Mouse (Mus musculus) hindbrain, embryonic 10.5 days (tissue): Measurements from ENCODE around the gene Pidd1. TPM values are rescaled to one million over a fixed set of nuclear protein-coding genes. Genes with fewer than 3 reads are reported as not detected.

Experiments used
- DNase-seq: peaks from one replicate; pipeline ENCODE4 v3.0.0-alpha.2; 2017; ENCODE audit warnings: low spot score
- H3K27ac ChIP-seq: fragments of 300-500 bp; sonication (generic); 2 replicates; pipeline ENCODE4 v1.5.1; 2016; ENCODE audit warnings: mild to moderate bottlenecking, moderate library complexity
- H3K27me3 ChIP-seq: fragments of 300-500 bp; sonication (generic); 2 replicates; pipeline ENCODE4 v1.6.1; 2016; ENCODE audit warnings: mild to moderate bottlenecking; ENCODE audit not compliant: poor library complexity, insufficient read depth, severe bottlenecking
- H3K36me3 ChIP-seq: fragments of 300-500 bp; sonication (generic); 2 replicates; pipeline ENCODE4 v1.6.1; 2016; ENCODE audit warnings: mild to moderate bottlenecking, moderate library complexity
- H3K4me1 ChIP-seq: fragments of 300-500 bp; sonication (generic); replicated peaks from 2 replicates; pipeline ENCODE4 v1.6.1; 2016; ENCODE audit warnings: mild to moderate bottlenecking
- H3K4me3 ChIP-seq: fragments of 300-500 bp; sonication (generic); 2 replicates; pipeline ENCODE4 v1.5.1; 2016; ENCODE audit warnings: mild to moderate bottlenecking, moderate library complexity
- H3K9me3 ChIP-seq: fragments of 300-500 bp; sonication (generic); 2 replicates; pipeline ENCODE4 v1.6.1; 2016; ENCODE audit warnings: mild to moderate bottlenecking, moderate library complexity
- WGBS: fragments of 180-500 bp; shearing (Covaris S2); methylation state at CpG from one replicate; pipeline ENCODE4 v1.1.7; 2016; 5-methylcytosine and 5-hydroxymethylcytosine counted together
- polyA plus RNA-seq: library from polyadenylated mRNA; unstranded; fragments of >200 nt; fragmentation: Nextera tagmentation; extraction: Ambion mirVana; gene quantifications from 2 replicates; pipeline ENCODE4 v1.2.1, GENCODE M21; 2016

Gene Pidd1
- polyA plus RNA-seq, 1 experiment from 2014 or later, result 21.0 TPM

GRCm38 (mm10) chr7:141460391-141461113 lies 16.7 kb upstream of the Pidd1 start, which contains the start of gene Cracr2b:
Gene Cracr2b, plus strand, starts transcription at chr7:141461094.
- Histone ChIP-seq H3K27me3 (peaks cover 90% of the 10 kb centered on the region), H3K36me3 (peaks cover 21% of the 10 kb centered on the region), H3K4me1 (peaks cover 64% of the 10 kb centered on the region), H3K9me3 (no peaks in the 10 kb centered on the region), H3K4me3 (peak within 1 kb of the TSS; percentile 54), H3K27ac (peak within 1 kb of the TSS; percentile 75)
- 73% methylated on average over 15 of the region's 15 CpGs for WGBS
- DNase-seq, result no peak

- 75% methylated on average over 5 of the region's 5 CpGs for WGBS
- no peak for DNase-seq
- Histone ChIP-seq H3K4me1 (peaks cover 64% of the 10 kb centered on the region), H3K27me3 (peaks cover 85% of the 10 kb centered on the region), H3K36me3 (peaks cover 21% of the 10 kb centered on the region), H3K9me3 (no peaks in the 10 kb centered on the region), H3K27ac (no peak overlapping the region), H3K4me3 (no peak overlapping the region)
Measured at GRCm38 (mm10) chr7:141460001-141460390, 16.2 kb upstream of the Pidd1 start.

DNA sequence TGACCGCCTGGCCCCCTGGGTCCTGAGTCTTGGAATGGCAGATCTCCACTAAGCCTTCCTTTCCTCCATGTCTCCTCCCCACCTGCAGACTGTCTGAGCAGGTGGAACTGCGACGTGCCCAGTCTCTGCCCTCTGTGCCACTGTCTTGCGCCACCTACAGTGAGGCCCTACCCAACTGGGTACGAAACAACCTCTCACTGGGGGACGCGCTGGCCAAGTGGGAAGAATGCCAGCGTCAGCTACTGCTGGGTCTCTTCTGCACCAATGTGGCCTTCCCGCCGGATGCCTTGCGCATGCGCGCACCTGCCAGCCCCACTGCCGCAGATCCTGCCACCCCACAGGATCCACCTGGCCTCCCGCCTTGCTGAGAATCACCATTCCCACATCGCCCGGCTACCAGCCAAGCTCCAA lies 15.5 kb upstream of the Pidd1 start:
- Histone ChIP-seq H3K4me1 (peaks cover 64% of the 10 kb centered on the region), H3K27ac (no peak overlapping the region), H3K36me3 (peaks cover 21% of the 10 kb centered on the region), H3K4me3 (no peak overlapping the region), H3K9me3 (no peaks in the 10 kb centered on the region), H3K27me3 (peaks cover 78% of the 10 kb centered on the region)
- DNase-seq, result no peak
- WGBS, result 88% methylated on average over 17 of the region's 17 CpGs

GRCm38 (mm10) chr7:141458661-141459060 lies 14.8 kb upstream of the Pidd1 start:
- Histone ChIP-seq H3K27ac (no peak overlapping the region), H3K4me1 (peaks cover 61% of the 10 kb centered on the region), H3K9me3 (no peaks in the 10 kb centered on the region), H3K4me3 (no peak overlapping the region), H3K27me3 (peaks cover 71% of the 10 kb centered on the region), H3K36me3 (peaks cover 21% of the 10 kb centered on the region)
- DNase-seq, result no peak
- WGBS, result 90% methylated on average over 11 of the region's 11 CpGs

- WGBS, result 79% methylated on average over 15 of the region's 15 CpGs
- Histone ChIP-seq H3K4me3 (no peak overlapping the region), H3K27ac (no peak overlapping the region), H3K9me3 (no peaks in the 10 kb centered on the region), H3K27me3 (peaks cover 66% of the 10 kb centered on the region), H3K36me3 (peaks cover 21% of the 10 kb centered on the region), H3K4me1 (peaks cover 55% of the 10 kb centered on the region)
- DNase-seq, result peak; percentile 55
Measured at GRCm38 (mm10) chr7:141457986-141458660, 14.3 kb upstream of the Pidd1 start.

- Histone ChIP-seq H3K4me3 (peak overlapping the region; percentile 80; the same call in 1 of the 2 replicates), H3K9me3 (no peaks in the 10 kb centered on the region)
- WGBS, result 93% methylated on average over 14 of the region's 14 CpGs
Measured at GRCm38 (mm10) chr7:141457236-141457635, 13.4 kb upstream of the Pidd1 start.

DNA sequence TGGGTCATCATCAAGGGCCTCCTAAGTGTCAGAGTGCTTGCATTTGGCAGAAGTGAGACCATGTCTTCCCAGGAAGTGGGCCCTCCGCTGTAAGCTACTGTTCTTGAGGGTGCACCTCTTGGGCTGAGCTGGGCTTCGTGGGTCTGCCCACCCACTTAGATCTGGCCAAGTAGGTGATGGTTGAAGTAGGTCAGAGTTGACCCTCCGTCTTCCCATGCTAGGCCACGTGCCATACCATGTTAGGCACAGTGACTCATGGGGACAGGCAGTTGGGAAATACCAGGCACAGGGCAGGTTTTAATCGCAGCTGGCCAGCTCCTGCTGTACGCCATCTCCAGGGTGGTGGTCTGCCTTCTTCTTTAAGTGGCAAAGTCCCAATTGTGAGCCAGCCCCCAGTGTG lies 12.9 kb upstream of the Pidd1 start:
- Histone ChIP-seq H3K4me1 (peaks cover 45% of the 10 kb centered on the region), H3K4me3 (peak overlapping the region; percentile 80; the same call in 1 of the 2 replicates), H3K36me3 (peaks cover 29% of the 10 kb centered on the region), H3K27ac (no peak overlapping the region), H3K9me3 (no peaks in the 10 kb centered on the region), H3K27me3 (peaks cover 52% of the 10 kb centered on the region)
- WGBS, result 88% methylated on average over 6 of the region's 6 CpGs
- DNase-seq, result no peak

More at GRCm38 (mm10) chr7:141457236-141457635, 13.4 kb upstream of the Pidd1 start:
- Histone ChIP-seq H3K27me3 (peaks cover 57% of the 10 kb centered on the region), H3K4me1 (peaks cover 50% of the 10 kb centered on the region), H3K36me3 (peaks cover 24% of the 10 kb centered on the region), H3K27ac (no peak overlapping the region)
- no peak for DNase-seq

DNA sequence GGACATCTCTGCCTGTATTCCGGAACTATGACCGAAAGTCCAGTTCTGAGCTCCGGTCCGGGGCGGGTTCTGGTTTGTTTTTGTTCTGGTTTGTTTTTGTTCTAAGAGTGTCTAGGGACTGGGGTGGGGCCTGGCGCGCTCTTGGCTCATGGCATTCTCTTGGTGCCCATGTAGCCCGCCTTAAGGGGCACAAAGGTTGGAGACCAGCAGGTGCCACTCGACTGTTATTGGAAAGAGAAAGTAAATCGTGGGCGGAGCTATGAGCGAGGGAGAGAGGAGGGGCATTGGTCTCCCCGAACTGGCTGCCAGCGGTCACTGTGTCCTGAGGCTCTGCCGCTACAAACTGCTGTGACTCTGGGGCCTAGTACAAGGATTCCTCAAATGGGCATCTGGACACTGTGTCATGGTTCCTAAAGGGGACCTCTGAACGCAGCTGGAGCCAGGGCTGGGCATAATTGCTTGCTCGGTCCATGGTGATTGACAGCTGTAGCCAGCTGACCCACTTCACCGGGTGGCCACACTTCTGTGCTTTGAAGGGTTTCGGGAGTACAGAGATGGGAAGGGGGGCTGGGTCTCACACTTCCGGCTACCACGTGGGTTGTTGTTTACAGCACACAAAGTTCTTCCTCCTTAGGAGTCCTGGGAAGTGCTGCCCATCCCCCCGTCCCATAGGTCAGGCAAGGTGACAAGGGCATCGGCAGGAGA lies 11.9 kb upstream of the Pidd1 start:
- Histone ChIP-seq H3K27me3 (peaks cover 42% of the 10 kb centered on the region), H3K9me3 (no peaks in the 10 kb centered on the region), H3K4me1 (peaks cover 35% of the 10 kb centered on the region), H3K4me3 (peak overlapping the region; percentile 80), H3K36me3 (peaks cover 38% of the 10 kb centered on the region), H3K27ac (peak overlapping the region; percentile 87)
- WGBS, result 1% methylated on average over 23 of the region's 23 CpGs
- peak; percentile 54 for DNase-seq

DNA sequence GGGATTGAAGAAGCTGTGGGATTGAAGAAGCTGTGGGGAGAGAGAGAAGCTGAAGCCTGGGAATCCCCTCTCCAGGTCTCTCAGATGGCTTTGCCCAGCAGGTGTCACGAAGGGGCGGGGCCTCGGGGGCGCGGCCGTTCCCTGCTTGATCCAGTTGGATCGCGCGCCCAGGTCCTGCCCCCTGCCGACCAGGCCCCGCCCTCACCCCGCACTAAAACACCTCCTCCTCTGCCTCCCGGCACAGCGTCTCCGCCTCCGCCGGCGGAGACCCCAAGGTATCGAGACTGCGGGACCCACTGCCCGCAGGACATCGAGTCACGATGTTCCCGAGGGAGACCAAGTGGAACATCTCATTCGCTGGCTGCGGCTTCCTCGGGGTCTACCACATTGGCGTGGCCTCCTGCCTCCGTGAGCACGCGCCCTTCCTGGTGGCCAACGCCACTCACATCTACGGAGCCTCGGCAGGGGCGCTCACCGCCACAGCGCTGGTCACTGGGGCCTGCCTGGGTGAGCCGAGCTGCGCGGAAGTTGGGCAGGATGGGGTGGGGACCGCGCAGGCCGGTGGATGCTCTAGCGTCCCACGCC lies 11.2 kb upstream of the Pidd1 start, which contains the start of gene Pnpla2:
Gene Pnpla2 (plus strand): TSS at position 232 of the 585 bp plus-strand sequence.
- Histone ChIP-seq H3K4me1 (peaks cover 35% of the 10 kb centered on the region), H3K9me3 (no peaks in the 10 kb centered on the region), H3K27me3 (peaks cover 35% of the 10 kb centered on the region), H3K4me3 (peak within 1 kb of the TSS; percentile 80), H3K36me3 (peaks cover 45% of the 10 kb centered on the region), H3K27ac (peak within 1 kb of the TSS; percentile 87)
- peak; percentile 89 for DNase-seq
- WGBS, result under 1% methylated on average over 45 of the region's 45 CpGs

DNA sequence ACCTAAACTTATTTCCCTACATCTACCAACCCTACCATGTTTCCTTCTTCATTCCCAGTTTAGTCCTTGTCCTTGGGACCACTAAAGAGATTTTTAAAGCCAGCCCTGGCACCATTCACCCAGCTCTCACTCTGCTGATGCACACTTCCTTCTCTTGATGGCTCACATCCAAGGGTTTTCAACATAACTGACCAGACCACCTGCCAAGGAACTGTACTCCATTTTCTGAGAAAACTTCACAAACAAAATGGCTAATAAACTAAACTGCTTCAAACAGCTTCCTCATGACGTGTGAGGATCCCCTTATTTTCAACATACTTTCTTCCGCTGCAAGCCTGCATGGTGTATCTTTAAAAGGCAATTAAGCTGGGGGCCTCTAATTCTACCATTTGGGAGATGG lies 9.8 kb upstream of the Pidd1 start:
- no peak overlapping the region for H3K27ac ChIP-seq
- no peak overlapping the region for H3K4me3 ChIP-seq
- DNase-seq, result no peak
- peaks cover 43% of the 10 kb centered on the region for H3K4me1 ChIP-seq
- peaks cover 21% of the 10 kb centered on the region for H3K27me3 ChIP-seq
- no peaks in the 10 kb centered on the region for H3K9me3 ChIP-seq
- WGBS, result 82% methylated on average over 2 of the region's 2 CpGs
- peaks cover 48% of the 10 kb centered on the region for H3K36me3 ChIP-seq

GRCm38 (mm10) chr7:141451928-141452327 lies 8.1 kb upstream of the Pidd1 start:
- peaks cover 43% of the 10 kb centered on the region for H3K36me3 ChIP-seq
- H3K4me3 ChIP-seq, result no peak overlapping the region
- no peak for DNase-seq
- peaks cover 6% of the 10 kb centered on the region for H3K27me3 ChIP-seq
- H3K9me3 ChIP-seq, result no peaks in the 10 kb centered on the region
- peaks cover 42% of the 10 kb centered on the region for H3K4me1 ChIP-seq
- H3K27ac ChIP-seq, result no peak overlapping the region

DNA sequence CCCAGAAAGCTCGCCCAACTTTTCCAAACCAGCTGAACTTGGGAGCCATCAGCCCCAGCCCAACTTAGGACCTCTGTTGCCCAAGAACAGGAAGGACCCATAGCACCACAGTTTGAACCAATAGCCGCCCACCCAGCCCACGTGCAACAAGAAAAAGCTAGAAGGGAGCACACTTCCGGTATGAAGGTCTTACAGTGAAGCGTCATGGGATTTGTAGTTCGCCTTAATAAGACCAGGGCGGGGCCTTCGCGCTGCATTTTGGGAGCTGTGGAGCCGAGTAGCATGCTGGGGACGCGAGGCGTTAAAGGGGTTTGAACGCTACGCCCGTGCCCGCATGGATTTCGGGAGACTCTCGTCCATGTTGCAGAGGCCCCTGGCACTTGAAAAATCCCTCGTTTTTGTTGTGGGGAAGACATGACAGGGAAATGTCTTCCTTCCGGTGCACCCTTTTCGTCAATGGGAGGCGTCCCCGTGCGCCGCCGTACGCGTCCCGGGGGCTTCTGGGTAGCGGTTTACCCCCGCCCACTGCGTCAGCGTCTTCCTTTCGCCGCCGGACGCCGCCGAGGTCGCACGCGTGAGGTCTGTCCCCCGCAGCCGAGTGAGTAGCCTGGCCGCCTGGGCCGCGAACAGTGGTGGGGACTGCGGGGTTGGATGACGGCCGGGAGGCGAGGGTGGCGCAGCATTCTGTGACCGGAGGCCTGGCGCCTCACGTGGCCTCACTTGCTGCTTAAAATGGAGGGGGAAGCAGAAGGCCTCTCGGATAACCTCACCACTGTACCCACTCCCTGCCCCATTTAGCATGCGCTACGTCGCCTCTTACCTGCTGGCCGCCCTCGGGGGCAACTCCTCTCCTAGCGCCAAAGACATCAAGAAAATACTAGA lies 3.5 kb upstream of the Pidd1 start, which contains the start of gene Rplp2:
Gene Rplp2 (plus strand): TSS at position 261 of the 882 bp plus-strand sequence.
- H3K36me3 ChIP-seq, result peaks cover 44% of the 10 kb centered on the region
- H3K4me3 ChIP-seq, result peak within 1 kb of the TSS; percentile 67
- peaks cover 36% of the 10 kb centered on the region for H3K4me1 ChIP-seq
- under 1% methylated on average over 63 of the region's 63 CpGs for WGBS
- no peaks in the 10 kb centered on the region for H3K9me3 ChIP-seq
- peak within 1 kb of the TSS; percentile 96 for H3K27ac ChIP-seq
- no peaks in the 10 kb centered on the region for H3K27me3 ChIP-seq
- DNase-seq, result peak; percentile 95
